Mouse (Mus musculus) midbrain, embryonic 15.5 days (tissue): Measurements from ENCODE around the gene Gdf1. TPM values are rescaled to one million over a fixed set of nuclear protein-coding genes. Genes with fewer than 3 reads are reported as not detected.
A peak's percentile ranks its signal among the peaks of the same experiment; 100 is the strongest.

Experiments
- ATAC-seq: fragments of 200-750 bp; cut with Nextera tagmentation; replicated peaks from 2 replicates; pipeline ENCODE4 v1.8.0; 2017; ENCODE audit warnings: moderate TSS enrichment
- H3K27ac ChIP-seq: fragments of 300-500 bp; sonication (generic); 2 replicates; pipeline ENCODE4 v1.5.1; 2015; ENCODE audit warnings: mild to moderate bottlenecking, inconsistent platforms
- H3K27me3 ChIP-seq: fragments of 300-500 bp; sonication (generic); replicated peaks from 2 replicates; pipeline ENCODE4 v1.6.1; 2015; ENCODE audit warnings: inconsistent platforms
- H3K36me3 ChIP-seq: fragments of 300-500 bp; sonication (generic); replicated peaks from 2 replicates; pipeline ENCODE4 v1.6.1; 2015; ENCODE audit warnings: inconsistent platforms
- H3K4me1 ChIP-seq: fragments of 300-500 bp; sonication (generic); 2 replicates; pipeline ENCODE4 v1.6.1; 2015; ENCODE audit warnings: inconsistent platforms
- H3K4me2 ChIP-seq: fragments of 300-500 bp; sonication (generic); 2 replicates; pipeline ENCODE4 v1.6.1; 2015; ENCODE audit warnings: inconsistent platforms, mild to moderate bottlenecking, moderate library complexity
- H3K4me3 ChIP-seq: fragments of 300-500 bp; sonication (generic); 2 replicates; pipeline ENCODE4 v1.5.1; 2015; ENCODE audit warnings: mild to moderate bottlenecking, inconsistent platforms
- H3K9ac ChIP-seq: fragments of 300-500 bp; sonication (generic); 2 replicates; pipeline ENCODE4 v1.6.1; 2015; ENCODE audit warnings: mild to moderate bottlenecking, inconsistent platforms
- H3K9me3 ChIP-seq: fragments of 300-500 bp; sonication (generic); 2 replicates; pipeline ENCODE4 v1.6.1; 2016; ENCODE audit warnings: inconsistent platforms
- WGBS: fragments of 180-500 bp; shearing (Covaris S2); methylation state at CpG from one replicate; pipeline ENCODE4 v1.1.7; 2015; ENCODE audit warnings: mixed read lengths; 5-methylcytosine and 5-hydroxymethylcytosine counted together
- polyA plus RNA-seq: library from polyadenylated mRNA; unstranded; fragments of >200 nt; fragmentation: Nextera tagmentation; extraction: Ambion mirVana; gene quantifications from 2 replicates; pipeline ENCODE4 v1.2.1, GENCODE M21; 2015

Gdf1 gene
- polyA plus RNA-seq, 1 experiment from 2014 or later = 5.3 TPM

GRCm38 (mm10) chr8:70309311-70309710 lies 20.3 kb upstream of the Gdf1 start:
- Histone ChIP-seq H3K36me3 (peaks cover 48% of the 10 kb centered on the region), H3K27me3 (no peaks in the 10 kb centered on the region), H3K4me2 (no peak overlapping the region), H3K9ac (no peak overlapping the region), H3K27ac (no peak overlapping the region), H3K9me3 (no peaks in the 10 kb centered on the region), H3K4me3 (no peak overlapping the region), H3K4me1 (peaks cover 3% of the 10 kb centered on the region; the same call in 1 of the 2 replicates)
- WGBS = 33% methylated on average over 2 of the region's 2 CpGs
- no peak for ATAC-seq

GRCm38 (mm10) chr8:70313399-70313798 lies 16.2 kb upstream of the Gdf1 start:
- Histone ChIP-seq H3K4me2 (no peak overlapping the region), H3K4me3 (no peak overlapping the region), H3K27ac (no peak overlapping the region), H3K4me1 (peaks cover 31% of the 10 kb centered on the region), H3K36me3 (peaks cover 23% of the 10 kb centered on the region), H3K9ac (no peak overlapping the region), H3K27me3 (no peaks in the 10 kb centered on the region), H3K9me3 (no peaks in the 10 kb centered on the region)
- ATAC-seq = no peak
- WGBS = 76% methylated on average over 2 of the region's 2 CpGs

- no peaks in the 10 kb centered on the region for H3K9me3 ChIP-seq
- no peaks in the 10 kb centered on the region for H3K27me3 ChIP-seq
- 2% methylated on average over 65 of the region's 66 CpGs for WGBS
- peaks cover 31% of the 10 kb centered on the region for H3K4me1 ChIP-seq
- H3K4me2 ChIP-seq = peak within 1 kb of the TSS; percentile 95
- H3K27ac ChIP-seq = peak within 1 kb of the TSS; percentile 97
- peaks cover 13% of the 10 kb centered on the region for H3K36me3 ChIP-seq
- ATAC-seq = peak; percentile 59
- peak within 1 kb of the TSS; percentile 93 for H3K9ac ChIP-seq
- H3K4me3 ChIP-seq = peak within 1 kb of the TSS; percentile 84
These were observed 13.8 kb upstream of the Gdf1 start, which contains the start of gene Cers1 for GRCm38 (mm10) chr8:70315624-70316510. TSS of gene Cers1 (plus strand) at chr8:70315775.

GRCm38 (mm10) chr8:70316511-70317504 lies 12.8 kb upstream of the Gdf1 start:
- Histone ChIP-seq H3K4me2 (peak overlapping the region; percentile 95), H3K4me3 (peak overlapping the region; percentile 84), H3K36me3 (peaks cover 7% of the 10 kb centered on the region; the same call in 1 of the 2 replicates), H3K27me3 (no peaks in the 10 kb centered on the region), H3K9ac (peak overlapping the region; percentile 93), H3K9me3 (no peaks in the 10 kb centered on the region), H3K4me1 (peaks cover 31% of the 10 kb centered on the region), H3K27ac (peak overlapping the region; percentile 97)
- peak; percentile 88 for ATAC-seq
- WGBS = 5% methylated on average over 15 of the region's 15 CpGs

- 87% methylated on average over 5 of the region's 5 CpGs for WGBS
- Histone ChIP-seq H3K4me1 (peaks cover 31% of the 10 kb centered on the region), H3K9me3 (no peaks in the 10 kb centered on the region), H3K4me2 (peak overlapping the region; percentile 95), H3K27me3 (no peaks in the 10 kb centered on the region), H3K9ac (no peak overlapping the region), H3K27ac (peak overlapping the region; percentile 97), H3K4me3 (peak overlapping the region; percentile 84; the same call in 1 of the 2 replicates), H3K36me3 (peaks cover 4% of the 10 kb centered on the region; the same call in 1 of the 2 replicates)
- ATAC-seq = no peak
These were observed 11.7 kb upstream of the Gdf1 start for GRCm38 (mm10) chr8:70317872-70318271.

- Histone ChIP-seq H3K27ac (no peak overlapping the region), H3K9me3 (no peaks in the 10 kb centered on the region), H3K9ac (no peak overlapping the region), H3K36me3 (peaks cover 32% of the 10 kb centered on the region; the same call in 1 of the 2 replicates), H3K27me3 (no peaks in the 10 kb centered on the region), H3K4me2 (no peak overlapping the region), H3K4me1 (no peaks in the 10 kb centered on the region), H3K4me3 (no peak overlapping the region)
- no peak for ATAC-seq
- WGBS = 92% methylated on average over 3 of the region's 3 CpGs
These were observed 5.9 kb upstream of the Gdf1 start for GRCm38 (mm10) chr8:70323716-70324115.

GRCm38 (mm10) chr8:70327512-70327911 lies 2.1 kb upstream of the Gdf1 start:
- 92% methylated on average over 6 of the region's 6 CpGs for WGBS
- no peak overlapping the region for H3K4me2 ChIP-seq
- H3K9ac ChIP-seq = no peak overlapping the region
- no peaks in the 10 kb centered on the region for H3K27me3 ChIP-seq
- peaks cover 40% of the 10 kb centered on the region; the same call in 1 of the 2 replicates for H3K36me3 ChIP-seq
- H3K4me3 ChIP-seq = no peak overlapping the region
- H3K27ac ChIP-seq = no peak overlapping the region
- no peak for ATAC-seq
- no peaks in the 10 kb centered on the region for H3K9me3 ChIP-seq
- peaks cover 24% of the 10 kb centered on the region for H3K4me1 ChIP-seq

GRCm38 (mm10) chr8:70329835-70330740 lies 471 bp downstream of the Gdf1 start:
- Histone ChIP-seq H3K9ac (0 out of 2 replicates have a peak overlapping the region, but pooled peaks have one; percentile 2), H3K36me3 (peaks cover 40% of the 10 kb centered on the region)

GRCm38 (mm10) chr8:70330741-70331364 lies 1.2 kb downstream of the Gdf1 start:
- Histone ChIP-seq H3K4me2 (no peak overlapping the region; the same call in 1 of the 2 replicates), H3K4me3 (no peak overlapping the region), H3K9ac (0 out of 2 replicates have a peak overlapping the region, but pooled peaks have one; percentile 2), H3K36me3 (peaks cover 44% of the 10 kb centered on the region), H3K4me1 (peaks cover 24% of the 10 kb centered on the region), H3K27ac (no peak overlapping the region), H3K9me3 (no peaks in the 10 kb centered on the region), H3K27me3 (no peaks in the 10 kb centered on the region)
- WGBS = 27% methylated on average over 53 of the region's 53 CpGs
- peak; percentile 75 for ATAC-seq

More at GRCm38 (mm10) chr8:70329835-70330740, 471 bp downstream of the Gdf1 start:
- Histone ChIP-seq H3K4me2 (no peak overlapping the region; the same call in 1 of the 2 replicates), H3K27me3 (no peaks in the 10 kb centered on the region), H3K9me3 (no peaks in the 10 kb centered on the region), H3K4me3 (no peak overlapping the region), H3K4me1 (peaks cover 24% of the 10 kb centered on the region), H3K27ac (no peak overlapping the region)
- peak; percentile 4 for ATAC-seq
- 9% methylated on average over 45 of the region's 45 CpGs for WGBS

- H3K4me3 ChIP-seq = no peak overlapping the region
- H3K27ac ChIP-seq = peak overlapping the region; percentile 30; the same call in 1 of the 2 replicates
- H3K4me1 ChIP-seq = peaks cover 24% of the 10 kb centered on the region
- peaks cover 50% of the 10 kb centered on the region for H3K36me3 ChIP-seq
- H3K27me3 ChIP-seq = no peaks in the 10 kb centered on the region
- no peaks in the 10 kb centered on the region for H3K9me3 ChIP-seq
- ATAC-seq = no peak
- WGBS = 53% methylated on average over 19 of the region's 19 CpGs
- no peak overlapping the region for H3K9ac ChIP-seq
- H3K4me2 ChIP-seq = no peak overlapping the region
These were observed 1.9 kb downstream of the Gdf1 start for GRCm38 (mm10) chr8:70331526-70331925.
